Mouse (Mus musculus): ENCODE measurements around the gene Pold3.
"Not testable (repeated sequence)": the region's sequence is repeated elsewhere in the genome, so short reads cannot be mapped to it uniquely, and the experiment has no call there.

Gene Pold3

DNA sequence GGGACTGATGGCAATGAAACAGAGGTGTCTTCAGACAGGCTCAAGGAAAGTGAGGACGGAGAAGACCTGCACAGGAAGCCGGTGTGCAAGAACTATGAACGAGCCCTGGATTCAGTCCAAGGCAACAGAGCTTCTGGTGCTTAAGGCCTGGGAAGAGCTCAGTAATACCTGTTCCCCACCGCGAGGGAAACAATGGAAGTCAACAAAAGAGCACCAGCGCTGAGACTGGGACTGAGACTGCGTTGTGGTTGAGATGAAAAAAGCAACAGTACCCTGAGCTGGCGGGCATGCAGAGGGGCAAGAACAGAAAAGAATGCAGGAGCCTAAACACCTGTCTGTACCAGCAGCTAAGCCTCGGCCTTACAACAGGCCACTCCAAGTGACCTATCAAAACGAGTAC, 9.9 kb downstream of the Pold3 start:
- CTCF ChIA-PET, result no interaction called here

DNA sequence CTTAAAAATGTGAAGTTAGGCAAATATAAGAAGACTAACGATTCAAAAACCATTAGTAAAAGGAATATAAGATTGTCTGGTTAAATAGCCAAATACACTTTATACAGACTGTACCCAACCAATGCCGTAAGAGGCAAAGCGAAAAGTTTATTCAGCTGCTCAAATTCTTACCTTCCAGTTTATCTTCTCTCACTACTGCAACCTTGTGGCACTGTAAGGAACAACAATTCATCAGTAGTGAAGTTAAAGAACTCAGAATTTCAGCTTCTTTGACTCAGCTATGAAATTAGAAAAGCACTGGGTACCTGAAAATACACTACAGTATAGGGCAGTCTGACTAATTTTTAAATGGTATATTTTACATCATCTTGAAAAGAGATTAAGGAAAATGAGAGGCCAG, 13.0 kb downstream of the Pold3 start:
- CTCF ChIA-PET, result no interaction called here

DNA sequence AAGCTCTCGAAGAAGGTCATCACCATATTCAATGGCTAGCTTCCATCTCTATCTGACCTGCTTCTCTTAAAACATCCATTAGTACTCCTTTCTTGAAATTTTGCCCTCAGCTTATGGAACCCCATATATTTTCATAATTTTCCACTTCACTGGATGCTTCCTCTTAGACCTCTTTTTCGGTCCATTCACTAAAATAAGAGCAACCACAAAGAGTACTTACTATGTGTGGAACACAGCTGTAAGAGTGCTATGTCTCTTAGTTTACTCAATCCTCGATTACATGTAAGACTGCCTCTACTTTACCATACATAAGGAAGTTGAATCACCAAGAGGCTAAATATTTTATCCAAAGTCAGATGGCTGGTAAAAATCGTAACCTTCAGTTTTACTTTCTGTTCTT, 16.7 kb downstream of the Pold3 start:
- CTCF ChIA-PET, result no interaction called here

DNA sequence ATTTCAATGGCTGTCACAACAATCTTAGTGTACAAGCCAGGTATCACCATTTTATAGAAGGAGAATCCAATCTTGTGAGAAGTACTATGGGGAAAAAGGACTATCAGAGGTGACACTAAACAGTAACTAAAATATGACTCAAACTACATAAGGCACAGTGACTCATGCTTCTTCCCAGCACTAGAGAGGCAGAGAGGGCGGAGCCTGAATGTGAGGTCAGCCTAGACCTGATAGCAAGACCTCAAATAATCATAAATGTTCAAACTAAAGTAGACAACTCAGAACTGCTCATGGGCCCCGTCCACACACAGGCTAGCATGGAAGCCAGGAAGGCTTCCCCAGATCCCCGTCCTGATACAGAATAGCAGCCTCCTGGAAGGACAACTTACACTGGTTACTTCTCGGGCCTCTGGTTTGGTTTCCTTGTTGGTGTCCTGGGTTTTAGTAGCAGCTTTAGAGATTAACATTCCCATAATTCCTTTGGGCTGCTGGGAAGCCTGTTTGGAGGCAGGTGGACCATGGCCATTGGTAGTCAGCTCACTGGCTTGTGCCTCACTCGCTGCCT, 21.3 kb downstream of the Pold3 start:
- CTCF ChIA-PET, result no interaction called here

DNA sequence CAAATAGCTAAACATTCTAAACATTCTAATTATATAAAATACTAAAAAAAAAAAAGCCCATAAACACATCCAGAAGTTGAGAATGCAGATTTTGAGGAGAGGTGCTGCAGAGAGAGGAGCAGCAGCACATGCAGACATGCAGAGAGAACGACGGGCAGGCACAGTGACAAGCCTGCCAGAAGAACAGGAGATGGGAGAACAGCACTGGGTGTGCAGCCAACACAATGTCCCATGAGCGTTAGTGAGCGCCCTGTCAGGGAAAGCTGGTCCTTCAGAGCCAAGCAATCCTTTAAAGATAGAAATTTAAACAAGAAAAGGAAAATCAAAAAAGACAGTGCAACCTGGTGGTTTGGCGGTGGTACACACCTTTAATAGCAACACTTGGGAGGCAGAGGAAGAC, 34.5 kb downstream of the Pold3 start:
- CTCF ChIA-PET, result no interaction called here

DNA sequence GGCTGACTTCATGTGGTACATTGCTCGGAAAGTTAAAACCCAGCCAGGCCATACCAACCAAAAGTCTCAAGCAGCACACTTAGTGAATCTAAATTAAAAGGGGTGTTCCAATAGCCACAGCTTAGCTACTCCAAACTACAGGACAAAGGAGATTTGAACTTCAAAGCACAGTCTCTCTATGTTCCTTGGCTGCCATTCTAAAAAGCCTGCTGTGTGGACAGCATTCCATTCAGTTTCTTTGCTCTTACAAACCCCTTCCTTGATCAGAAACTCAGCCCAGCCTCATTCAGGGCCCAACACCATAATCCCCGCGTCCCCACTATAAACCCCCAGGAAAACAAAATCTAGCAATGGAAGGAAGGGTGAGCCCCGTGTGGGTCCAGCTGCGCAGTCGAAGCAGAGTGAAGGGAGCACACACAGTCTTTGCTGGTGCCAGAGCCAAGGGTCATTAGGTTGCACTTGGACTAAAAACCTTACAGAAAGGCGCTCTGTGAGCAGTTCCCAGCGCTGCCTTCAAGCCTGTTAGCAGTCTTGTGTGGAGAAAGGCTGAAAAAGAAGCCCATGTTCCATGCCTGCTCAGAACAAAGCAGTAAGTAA, 35.1 kb downstream of the Pold3 start:
- CTCF ChIA-PET, result no interaction called here

DNA sequence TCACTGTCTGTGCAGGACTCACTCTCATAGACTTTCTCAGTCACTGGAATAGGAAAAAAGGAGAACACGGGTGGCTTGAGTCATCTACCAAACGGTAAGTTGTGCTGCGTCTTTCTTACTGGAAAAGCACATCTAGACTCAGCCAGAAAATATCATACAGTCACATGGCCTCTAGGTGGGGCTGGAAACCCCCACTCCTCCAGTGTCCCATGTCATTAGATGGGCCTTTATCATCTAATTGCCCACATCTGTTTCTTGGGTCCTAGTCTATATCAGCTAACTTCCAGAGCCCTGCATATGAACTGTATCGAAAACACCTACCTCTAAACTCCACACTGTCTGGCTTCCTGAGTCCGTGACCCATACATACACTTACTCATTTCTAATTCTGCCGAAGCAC, 37.6 kb downstream of the Pold3 start:
- CTCF ChIA-PET, result no interaction called here

DNA sequence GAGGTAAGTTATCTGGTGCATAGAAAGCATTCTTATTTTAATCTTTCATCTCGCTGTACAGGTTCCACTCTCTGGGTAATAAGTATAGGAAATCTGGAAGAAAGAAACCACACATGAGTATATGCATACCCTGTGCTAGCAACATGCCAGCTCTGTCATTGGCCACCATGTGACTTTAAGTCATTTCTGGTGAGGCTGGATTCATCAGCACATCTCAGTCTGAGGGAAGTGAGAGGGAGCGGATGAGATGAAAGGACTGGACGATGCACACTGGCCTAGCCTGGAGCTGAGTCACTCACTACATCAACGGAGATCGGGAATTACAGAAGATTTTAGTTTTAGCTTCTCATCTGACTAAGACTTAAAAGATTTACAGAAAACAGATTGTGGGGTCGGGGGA, 38.5 kb downstream of the Pold3 start:
- CTCF ChIA-PET, result no interaction called here

DNA sequence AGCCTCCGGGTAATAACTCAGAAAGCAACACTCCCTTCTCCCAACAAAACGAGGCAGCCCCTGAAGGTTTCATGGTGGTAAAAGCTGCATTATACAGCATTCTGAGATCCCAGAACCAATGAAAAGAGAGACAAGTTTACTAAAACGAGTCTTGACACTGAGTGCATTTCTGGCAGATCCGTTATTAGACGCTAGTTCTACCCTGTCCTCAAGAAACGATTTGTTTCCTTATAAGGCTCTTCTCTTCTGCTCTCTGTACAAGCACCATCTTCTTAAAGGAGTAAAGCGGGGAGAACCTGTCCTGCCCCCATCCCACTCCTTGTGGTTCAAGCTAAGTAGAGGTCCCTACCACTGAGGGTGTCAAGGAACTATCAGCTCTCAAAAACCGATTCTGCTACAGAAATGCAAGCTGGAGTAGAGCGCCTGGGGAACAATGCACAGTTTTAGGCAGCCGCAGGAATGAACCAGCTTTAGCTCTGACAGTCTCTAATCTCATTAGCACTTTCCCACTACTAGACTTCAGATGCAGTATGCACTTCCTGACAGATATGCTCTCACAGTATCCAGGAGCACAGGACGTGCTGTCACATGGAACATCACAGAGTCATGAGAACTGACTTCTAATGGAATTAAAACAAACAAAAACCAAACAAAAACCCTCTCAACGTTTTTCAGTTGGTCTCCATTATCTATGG, 41.1 kb downstream of the Pold3 start:
- CTCF ChIA-PET, result no interaction called here

DNA sequence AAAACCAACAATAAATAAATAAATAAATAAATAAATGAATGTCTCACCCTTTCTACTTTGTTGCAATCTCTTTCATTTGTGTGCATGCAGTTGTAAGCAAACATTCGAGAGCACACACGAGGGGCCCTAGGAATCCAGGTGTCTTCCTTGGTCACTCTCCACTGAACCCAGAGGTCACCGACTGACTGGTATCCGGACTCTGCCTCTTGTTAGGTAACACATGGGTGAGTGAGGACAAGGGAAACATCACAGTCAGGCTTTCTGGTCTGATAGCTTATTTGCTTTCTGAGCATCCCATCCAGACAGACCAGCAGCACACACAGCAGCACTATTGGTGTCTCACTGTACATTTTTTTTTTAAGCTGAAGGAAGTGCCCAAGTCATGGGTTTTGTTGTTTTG, 44.3 kb downstream of the Pold3 start:
- CTCF ChIA-PET, result no interaction called here

DNA sequence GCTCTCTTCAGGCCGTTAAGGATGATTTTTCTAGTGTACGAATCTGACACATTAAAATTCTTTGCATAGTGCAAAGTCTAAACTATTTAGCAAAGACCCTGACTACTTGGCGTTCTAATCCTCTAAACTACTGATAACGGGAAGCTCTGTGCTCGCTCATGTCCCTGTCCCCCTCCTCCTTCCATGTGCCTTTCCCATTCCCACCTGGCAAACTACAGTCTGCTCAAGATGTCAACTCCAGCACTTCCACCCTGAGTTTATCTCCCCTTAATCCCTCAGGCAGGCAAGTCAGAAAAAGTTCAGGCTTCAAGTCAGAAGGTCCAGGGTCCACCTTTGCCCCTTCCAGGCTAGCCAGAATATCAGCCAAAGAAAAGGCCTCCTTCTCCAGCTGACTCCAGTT, 45.1 kb downstream of the Pold3 start:
- CTCF ChIA-PET, result no interaction called here

DNA sequence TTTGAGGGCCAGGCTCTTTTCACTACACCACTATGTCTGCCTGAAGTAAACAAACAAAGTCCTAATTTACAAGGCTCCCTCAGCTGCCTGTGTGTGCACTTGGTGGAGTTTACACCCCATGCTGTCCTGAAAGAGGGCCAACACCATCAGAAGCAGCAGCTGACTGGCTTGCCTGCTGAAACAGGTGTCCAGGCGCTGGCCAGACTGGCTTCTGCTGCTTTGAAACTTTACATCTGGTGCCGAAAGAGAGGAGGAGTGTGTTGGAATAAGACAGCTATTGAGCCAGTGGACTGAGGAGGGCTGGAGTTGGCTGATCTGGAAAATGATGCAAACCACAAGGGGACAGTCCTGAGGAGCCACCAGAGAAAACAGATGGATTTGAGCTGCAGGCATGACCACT, 47.4 kb downstream of the Pold3 start:
- CTCF ChIA-PET, result no interaction called here

DNA sequence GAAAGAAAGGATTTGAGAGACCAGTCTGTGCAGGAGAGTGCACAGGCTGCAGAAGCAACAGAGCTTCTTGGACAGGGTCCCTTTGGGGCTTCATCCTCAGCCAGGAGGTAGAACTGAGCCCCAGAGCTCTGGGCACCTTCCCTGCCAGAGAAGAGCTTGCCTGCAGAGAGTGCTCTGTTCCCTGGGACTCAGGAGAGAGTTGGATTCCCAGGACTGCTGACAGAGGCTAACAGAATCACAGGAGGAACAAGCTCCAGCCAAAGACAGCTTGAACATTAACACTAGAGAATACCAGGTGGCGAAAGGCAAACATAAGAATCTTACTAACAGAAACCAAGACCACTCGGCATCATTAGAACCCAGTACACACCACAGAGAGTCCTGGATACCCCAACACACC, 68.4 kb downstream of the Pold3 start:
- CTCF ChIA-PET, result not testable (repeated sequence)

DNA sequence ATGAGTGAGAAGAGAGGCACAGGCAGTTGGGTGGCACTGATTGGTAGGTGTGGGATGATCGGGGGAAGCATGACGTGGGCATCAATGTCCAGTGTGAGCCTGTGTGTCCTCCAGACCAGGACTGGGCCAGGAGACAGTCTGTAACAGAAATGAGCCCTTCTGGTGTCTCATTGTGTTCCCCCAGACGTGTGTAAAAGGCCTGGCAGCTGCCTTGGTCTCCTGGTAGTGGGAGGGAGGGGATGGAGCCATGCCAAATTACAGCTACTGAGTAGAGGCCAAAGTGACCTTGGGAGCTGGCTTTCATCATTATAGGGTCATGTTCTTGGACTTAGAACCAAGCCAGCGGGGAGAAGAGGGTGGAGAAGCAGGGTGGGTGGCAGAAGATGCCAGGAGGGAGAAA, 69.5 kb downstream of the Pold3 start:
- CTCF ChIA-PET, result no interaction called here

DNA sequence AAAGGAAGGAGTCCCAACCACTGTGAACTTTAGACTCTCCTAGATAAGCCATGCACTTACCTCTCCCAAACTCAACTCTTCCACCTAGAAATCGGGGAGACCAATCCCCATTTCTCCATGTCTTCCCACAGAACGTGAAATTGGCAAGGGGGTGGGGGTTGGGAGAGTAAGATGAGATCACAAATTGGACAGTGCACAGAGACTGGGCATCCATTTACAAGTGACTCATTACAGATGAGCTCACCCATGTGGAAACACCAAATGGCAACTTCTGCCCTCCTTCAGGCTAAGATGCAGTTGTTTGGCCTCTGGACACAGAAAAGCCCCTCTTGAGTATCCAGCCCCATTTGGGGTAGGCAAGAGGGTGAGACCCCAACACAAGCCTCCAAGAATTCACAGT, 74.9 kb downstream of the Pold3 start:
- CTCF ChIA-PET, result no interaction called here

DNA sequence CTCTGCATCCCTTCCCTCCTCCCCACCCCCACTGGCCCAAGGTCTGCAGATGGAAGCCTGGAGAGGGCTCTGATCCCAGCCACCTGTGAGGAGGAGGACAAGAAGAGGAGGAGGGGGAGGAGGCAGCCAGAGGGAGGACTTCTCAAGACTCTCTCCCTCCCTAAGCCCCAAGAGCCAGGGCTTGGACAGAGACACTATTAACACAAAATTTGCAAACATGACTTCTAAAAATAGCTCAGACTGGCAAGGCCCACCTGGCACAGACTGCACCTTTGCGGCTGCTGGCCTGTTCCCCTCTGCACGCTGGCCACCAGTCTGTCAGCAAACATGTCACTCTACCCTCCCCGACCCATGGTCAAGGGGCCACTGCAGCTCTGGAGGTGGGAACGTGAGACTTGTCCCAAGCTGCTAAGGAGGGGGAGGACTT, 77.7 kb downstream of the Pold3 start:
- CTCF ChIA-PET, result no interaction called here

DNA sequence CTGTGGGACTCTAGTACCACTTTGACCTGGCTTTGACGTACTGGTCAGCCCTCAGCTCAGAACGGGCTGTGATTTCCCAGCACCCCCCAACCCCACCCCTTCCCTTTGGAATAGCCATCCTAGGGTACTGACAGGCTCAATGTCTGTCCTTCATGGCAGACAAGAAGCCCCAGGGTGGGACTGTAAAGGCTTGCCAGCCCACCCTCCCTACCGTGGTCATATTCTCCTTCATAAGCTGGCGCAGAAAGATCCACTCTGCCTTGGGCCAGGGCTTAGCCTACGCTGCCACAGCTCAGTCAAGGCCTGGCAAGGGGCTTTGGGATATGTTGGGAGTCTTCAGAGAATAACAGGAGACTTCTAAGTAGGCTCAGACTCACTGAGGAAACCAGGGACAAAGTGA, 78.3 kb downstream of the Pold3 start:
- CTCF ChIA-PET, result no interaction called here

DNA sequence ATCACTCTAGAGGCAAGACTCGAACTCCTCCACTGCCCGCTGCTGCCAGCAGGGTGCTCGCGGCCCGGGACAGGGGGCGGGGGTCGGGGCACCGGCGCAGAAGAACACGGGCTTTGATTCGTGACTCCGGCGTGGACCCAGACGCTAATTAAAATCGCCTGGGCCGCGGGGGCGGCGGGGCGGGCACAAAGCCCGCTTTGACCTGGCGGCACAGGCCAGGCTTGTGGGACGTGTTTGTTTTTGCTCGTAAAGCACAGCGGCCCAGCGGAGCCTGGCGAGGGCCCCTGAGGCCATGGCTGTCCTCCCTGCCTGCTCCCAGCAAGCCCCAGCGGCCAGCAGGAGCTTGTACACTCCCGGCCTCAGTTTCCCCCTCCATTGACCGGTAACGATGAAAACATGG, 79.2 kb downstream of the Pold3 start:
- CTCF ChIA-PET, result no interaction called here

DNA sequence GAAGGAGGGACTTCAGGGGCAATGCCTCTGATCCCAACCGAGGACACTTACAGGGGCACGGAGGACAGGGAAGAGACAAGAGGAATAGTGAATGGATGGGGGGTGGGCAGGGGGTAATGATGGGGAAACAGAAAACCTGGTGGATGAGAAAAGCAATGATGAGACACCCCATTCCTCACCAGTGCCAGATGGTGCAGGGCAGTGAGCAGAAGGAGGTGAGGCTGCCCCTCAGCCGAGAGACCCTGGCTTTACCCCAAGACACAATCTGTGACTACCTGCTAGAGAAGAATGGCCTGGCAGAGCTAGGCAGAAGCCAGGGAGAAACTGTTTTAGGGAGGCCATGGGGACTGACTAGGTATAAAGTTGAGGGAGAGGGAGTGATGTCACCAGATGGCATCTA, 84.9 kb downstream of the Pold3 start:
- CTCF ChIA-PET, result no interaction called here

DNA sequence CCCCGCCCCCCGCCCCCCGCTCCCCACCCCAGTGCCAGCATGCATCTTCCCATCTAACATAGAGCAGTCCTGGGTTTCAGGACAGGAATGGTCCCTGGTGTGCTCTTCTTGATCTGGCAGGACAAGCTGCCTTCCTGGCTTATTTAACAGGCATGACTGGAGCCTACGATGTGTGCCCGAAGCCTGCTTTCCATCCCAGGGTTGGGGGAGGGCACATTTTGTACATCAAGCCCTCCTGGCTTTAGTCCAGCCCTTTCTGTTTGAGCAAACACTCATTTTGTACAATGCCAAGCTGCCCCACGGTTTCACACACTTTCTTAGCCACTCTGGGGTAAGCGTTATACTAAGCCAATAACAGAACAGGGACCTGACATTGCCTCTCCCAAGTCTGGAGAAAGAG, 85.3 kb downstream of the Pold3 start:
- CTCF ChIA-PET, result no interaction called here

DNA sequence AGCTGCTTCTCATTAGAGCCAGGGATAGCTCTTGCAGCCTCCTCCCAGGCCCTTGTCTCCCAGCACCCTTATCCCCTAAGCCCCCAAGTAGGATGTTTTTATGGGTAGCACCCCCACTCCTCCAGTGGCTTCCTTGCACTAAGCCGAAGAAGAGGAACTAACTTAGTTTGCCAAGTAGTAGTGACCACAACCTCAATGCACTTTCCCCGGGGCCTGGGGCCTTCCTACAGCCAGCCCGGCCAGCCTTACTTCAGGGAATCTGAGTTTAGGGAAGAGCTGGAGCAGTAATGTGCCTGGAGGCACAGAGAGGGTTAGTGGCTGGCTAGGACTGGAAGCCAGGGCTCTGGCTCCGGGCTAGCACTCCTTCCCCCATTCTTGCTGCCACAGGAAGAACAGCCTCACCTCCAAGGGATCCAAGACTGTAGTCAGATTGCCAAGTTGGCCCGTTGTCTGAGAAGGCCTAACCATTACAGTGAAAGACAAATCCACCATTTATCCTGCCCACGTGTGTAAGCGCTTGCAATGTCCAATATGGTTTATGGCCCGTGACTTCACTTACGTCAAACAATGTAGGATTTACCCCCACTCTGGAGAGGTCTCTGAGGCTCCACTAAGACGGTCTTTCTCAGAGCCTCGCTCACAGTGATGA, 86.4 kb downstream of the Pold3 start:
- CTCF ChIA-PET, result no interaction called here

DNA sequence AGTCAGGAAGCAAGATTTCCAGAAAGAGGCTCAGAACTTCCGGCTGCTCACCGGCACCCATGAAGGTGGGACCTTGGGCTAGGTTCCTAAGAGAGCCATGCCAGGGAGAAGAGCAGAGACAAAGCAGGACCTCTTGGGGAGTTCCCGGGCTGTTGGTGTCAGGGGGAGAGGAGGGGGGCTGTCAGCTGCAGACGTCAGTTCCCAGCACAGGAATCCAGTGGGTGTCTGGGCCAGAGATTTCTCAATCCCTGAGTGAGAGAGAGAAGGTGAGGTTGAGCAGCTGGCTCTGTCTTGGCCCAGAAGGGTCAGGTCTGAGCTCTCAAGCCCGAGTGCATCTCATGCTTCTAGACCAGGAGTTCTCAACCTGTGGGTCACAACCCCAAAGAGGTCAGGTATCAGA, 87.7 kb downstream of the Pold3 start:
- CTCF ChIA-PET, result no interaction called here
